ENCODE assay signal across 17 mouse cellular contexts in the genomic region with DNA sequence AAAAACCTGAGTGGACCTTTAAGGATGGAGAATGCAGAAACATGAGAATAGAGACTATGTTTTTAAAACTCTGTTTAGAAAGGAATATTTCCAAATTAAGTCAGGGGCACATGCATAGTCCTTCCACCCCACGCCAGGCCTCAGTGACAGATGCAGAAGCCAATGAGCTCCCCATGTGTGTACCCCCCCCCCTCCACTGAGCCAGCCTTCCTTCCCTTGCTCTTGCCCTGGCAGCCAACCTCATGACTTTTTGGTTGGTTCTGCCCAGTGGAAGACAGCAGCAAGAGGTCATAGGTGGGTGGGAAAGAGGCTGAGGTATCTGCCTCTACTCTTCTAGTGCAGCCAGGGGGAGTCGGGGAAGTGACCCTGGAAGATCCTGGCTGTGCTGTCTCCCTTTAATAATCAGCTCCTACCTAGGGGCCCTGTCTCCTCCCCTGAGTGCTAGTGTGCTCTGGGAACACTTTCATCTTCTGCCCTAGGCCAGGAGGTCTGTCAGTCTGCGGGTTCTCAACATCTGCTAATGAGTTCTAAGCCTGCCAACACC. TPM values are rescaled to one million over a fixed set of nuclear protein-coding genes. Genes with fewer than 3 reads are reported as not detected.
"Had no signal": no experiment of that assay in that cellular context is flagged by ENCODE, and none has a peak within 500 bp of the region (broad histone marks: within the 10 kb centered on the region; RNA-seq: fewer than 3 reads in every experiment).

No protein-coding gene starts in this region.

- H3K9me3 ChIP-seq: limb, embryonic 13.5 days; liver, embryonic 15.5 days; midbrain, embryonic 15.5 days had no signal

- H3K4me3 ChIP-seq: layer of hippocampus, adult 2 months; limb, embryonic 13.5 days; liver, embryonic 15.5 days; midbrain, embryonic 15.5 days had no signal

- H3K4me2 ChIP-seq: limb, embryonic 13.5 days; liver, embryonic 15.5 days; midbrain, embryonic 15.5 days had no signal

- DNase-seq: kidney, adult 8-10 months; kidney, postnatal 4 days; left cerebral cortex, postnatal 4 days; lung, adult 2 months; lung, postnatal 36 days; right cerebral cortex, postnatal 4 days; spleen, adult 18-20 months; thymus, postnatal 36 days had no signal

- H3K27ac ChIP-seq: kidney, postnatal 0 days; layer of hippocampus, adult 2 months; limb, embryonic 13.5 days; liver, embryonic 15.5 days; midbrain, embryonic 15.5 days had no signal

- ATAC-seq: lung, postnatal 0 days; midbrain, embryonic 15.5 days had no signal

- H3K36me3 ChIP-seq: limb, embryonic 13.5 days; liver, embryonic 15.5 days; midbrain, embryonic 15.5 days had no signal

- H3K9ac ChIP-seq: limb, embryonic 13.5 days; liver, embryonic 15.5 days; midbrain, embryonic 15.5 days had no signal

RNA-seq across cellular contexts. Expression of a gene that starts 4.8 kb away (rescaled TPM):
- total RNA-seq: liver, adult 2 months; megakaryocyte progenitor cell, adult 5-6 weeks; monocyte, adult 5-6 weeks had no signal
- polyA plus RNA-seq: liver, adult 2 months; liver, embryonic 15.5 days; lung, adult 2 months; lung, postnatal 0 days had no signal
